Mouse (Mus musculus) brain, embryonic 14.5 days (tissue): ENCODE measurements around the gene Fignl2. TPM values are rescaled to one million over a fixed set of nuclear protein-coding genes. Genes with fewer than 3 reads are reported as not detected.

Experiments used
- DNase-seq: peaks from one replicate; pipeline ENCODE4 v3.0.0-alpha.2; 2011; ENCODE audit warnings: low read depth
- CTCF ChIP-seq: fragments of 200-500 bp; IDR thresholded peaks from 2 replicates; pipeline ENCODE4 v1.5.1; 2012; ENCODE audit warnings: inconsistent platforms, mild to moderate bottlenecking, moderate library complexity, borderline replicate concordance; ENCODE audit not compliant: insufficient read depth, insufficient read length; ENCODE audit errors: extremely low read depth
- POLR2A ChIP-seq: fragments of 200-500 bp; IDR thresholded peaks from 2 replicates; pipeline ENCODE4 v1.6.1; 2012; ENCODE audit warnings: mild to moderate bottlenecking, inconsistent platforms, borderline replicate concordance; ENCODE audit not compliant: poor library complexity, insufficient read depth, insufficient read length, severe bottlenecking; ENCODE audit errors: extremely low read depth
- polyA plus RNA-seq: library from polyadenylated mRNA; depleted of rRNA; stranded (reverse); fragments of >200 nt; gene quantifications from 2 replicates; pipeline ENCODE4 v1.2.3, GENCODE M21; 2012; rRNA removed

Gene Fignl2
- polyA plus RNA-seq, 1 experiment, result 2.1 TPM

GRCm38 (mm10) chr15:101039651-101040050 is 38.7 kb downstream of the Fignl2 start:
- DNase-seq, result peak; percentile 28
- TF ChIP-seq CTCF, result peak; percentile 51; the same call in 1 of the 2 replicates
- TF ChIP-seq POLR2A, result no peak

DNA sequence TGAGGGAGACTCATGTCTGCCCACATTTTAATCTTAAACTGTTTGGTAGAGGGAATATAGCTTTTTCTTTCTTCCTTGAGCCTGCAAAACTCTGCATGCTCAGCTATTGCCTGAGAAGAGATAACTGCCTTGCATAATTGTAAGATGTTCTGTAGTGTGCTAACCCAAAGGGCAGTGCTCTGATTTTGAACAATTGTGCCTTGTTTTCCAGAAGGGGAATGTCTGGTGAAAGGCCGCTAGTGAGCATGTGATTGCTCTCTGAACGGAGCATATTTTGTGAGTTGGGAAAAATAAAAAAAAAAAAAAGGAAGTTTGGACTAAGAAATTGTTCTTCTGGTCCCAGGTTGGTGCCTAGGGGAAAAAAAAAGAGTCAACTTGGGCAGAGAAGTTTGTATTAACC is 49.4 kb downstream of the Fignl2 start:
- TF ChIP-seq POLR2A (no peak), CTCF (no peak)
- DNase-seq, result no peak

DNA sequence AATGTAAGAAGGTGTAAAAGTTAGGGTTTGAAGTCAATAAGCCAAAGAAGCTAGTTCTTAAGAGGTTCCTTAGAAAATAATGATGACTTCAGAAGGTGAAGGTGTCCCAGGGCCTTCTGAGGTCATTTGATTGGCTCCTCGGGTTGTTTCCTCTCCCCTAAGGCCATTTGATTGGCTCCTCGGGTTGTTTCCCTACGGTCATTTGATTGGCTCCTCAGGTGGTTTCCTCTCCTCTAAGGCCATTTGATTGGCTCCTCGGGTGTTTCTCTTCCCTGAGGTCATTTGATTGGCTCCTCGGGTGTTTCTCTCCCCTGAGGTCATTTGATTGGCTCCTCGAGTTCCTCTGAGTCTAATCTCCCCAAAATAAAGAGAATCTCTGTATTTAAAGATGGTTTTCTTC is 67.0 kb downstream of the Fignl2 start:
- no peak for DNase-seq
- no peak for TF ChIP-seq POLR2A

GRCm38 (mm10) chr15:101008386-101009010 is 69.9 kb downstream of the Fignl2 start:
- TF ChIP-seq CTCF (no peak), POLR2A (no peak)
- DNase-seq, result peak; percentile 61

- TF ChIP-seq POLR2A, result no peak
- TF ChIP-seq CTCF, result no peak
- DNase-seq, result no peak
These were observed 71.1 kb downstream of the Fignl2 start for GRCm38 (mm10) chr15:101007236-101007635.

- DNase-seq, result peak; percentile 71
- TF ChIP-seq CTCF, result no peak
- no peak for TF ChIP-seq POLR2A
These were observed 71.9 kb downstream of the Fignl2 start for GRCm38 (mm10) chr15:101006251-101007040.

DNA sequence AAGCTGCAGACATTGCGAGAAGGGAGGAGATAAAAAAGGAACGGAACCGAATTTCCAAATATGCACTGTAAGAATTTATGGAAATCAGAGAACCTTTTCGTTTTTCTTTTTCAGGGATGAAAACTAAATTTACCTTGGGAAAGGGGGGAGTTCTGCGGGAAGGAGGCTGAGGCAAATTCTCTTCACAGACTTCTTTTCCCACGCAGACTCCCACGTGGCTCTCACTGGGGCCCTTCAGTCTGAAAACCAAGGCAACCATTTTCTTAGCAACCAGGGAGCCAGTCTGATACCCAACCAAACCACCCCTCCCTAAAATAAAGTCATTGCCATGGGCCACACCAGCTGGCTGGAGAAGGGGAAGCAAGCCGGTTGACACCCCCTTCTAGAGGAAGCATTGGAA is 72.7 kb downstream of the Fignl2 start:
- DNase-seq, result no peak
- TF ChIP-seq POLR2A (no peak), CTCF (no peak)

DNA sequence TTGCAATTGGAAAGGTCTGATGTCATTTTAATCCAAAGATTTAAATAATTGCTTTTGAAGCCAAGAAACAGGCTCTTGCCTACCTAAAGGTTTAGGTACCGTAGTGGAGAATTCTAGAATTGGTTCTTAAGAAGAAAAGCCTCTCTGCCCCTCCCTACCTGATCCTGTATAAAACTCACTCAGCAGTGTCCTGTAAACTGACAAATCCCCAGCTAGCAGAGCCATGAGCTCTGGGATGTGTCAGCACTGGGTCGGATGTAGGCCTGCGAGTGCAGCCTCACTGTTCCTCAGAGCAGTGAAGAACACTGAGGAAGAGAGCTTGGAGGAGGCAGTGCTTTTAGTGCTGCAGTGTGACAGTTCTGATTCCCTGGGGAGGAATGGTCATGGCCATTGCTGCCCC is 73.8 kb downstream of the Fignl2 start:
- TF ChIP-seq CTCF (no peak), POLR2A (no peak)
- DNase-seq, result no peak

GRCm38 (mm10) chr15:101002466-101002865 is 75.9 kb downstream of the Fignl2 start:
- no peak for TF ChIP-seq CTCF
- TF ChIP-seq POLR2A, result no peak
- DNase-seq, result no peak

DNA sequence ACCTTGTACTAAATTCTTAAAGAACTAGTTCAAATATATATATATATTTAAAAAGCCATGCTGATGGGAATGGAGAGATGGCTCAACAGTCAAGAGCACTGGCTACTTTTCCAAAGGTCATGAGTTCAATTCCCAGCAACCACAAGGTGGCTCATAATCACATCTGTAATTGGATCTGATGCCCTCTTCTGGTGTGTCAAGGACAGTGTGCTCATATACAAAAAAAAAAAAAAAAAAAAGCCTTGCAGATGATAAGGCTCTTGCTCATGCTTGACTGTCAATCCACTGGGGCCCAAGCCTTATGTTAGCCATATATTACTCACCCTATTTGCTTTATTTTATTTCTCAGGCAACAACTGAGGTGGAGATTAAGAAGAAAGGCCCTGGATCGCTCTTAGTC is 76.7 kb downstream of the Fignl2 start:
- TF ChIP-seq POLR2A, result no peak
- TF ChIP-seq CTCF, result no peak
- no peak for DNase-seq

Other genes with a start within 250 kb of the Fignl2 start
- gene Scn8a, start 208.7 kb downstream of the Fignl2 start, polyA plus RNA-seq, result 31.5 and 38.3 TPM in 2 replicates
- not detected in 2 replicates for gene Gm47841, start 31.2 kb downstream of the Fignl2 start, polyA plus RNA-seq
- not detected in 2 replicates for gene Ankrd33, start 37.2 kb upstream of the Fignl2 start, polyA plus RNA-seq
- gene Acvrl1, start 50.0 kb upstream of the Fignl2 start, polyA plus RNA-seq, result 8.5 and 11.6 TPM in 2 replicates
- 62.5 and 75.3 TPM in 2 replicates for gene Acvr1b, start 95.5 kb upstream of the Fignl2 start, polyA plus RNA-seq
- gene Grasp, start 145.6 kb upstream of the Fignl2 start, polyA plus RNA-seq, result 4.9 and 6.5 TPM in 2 replicates
- gene Nr4a1, start 175.7 kb upstream of the Fignl2 start, polyA plus RNA-seq, result 5.4 and 10.5 TPM in 2 replicates
- 58.9 and 75.1 TPM in 2 replicates for gene Atg101, start 205.7 kb upstream of the Fignl2 start, polyA plus RNA-seq
- gene 6030408B16Rik, start 214.6 kb upstream of the Fignl2 start, polyA plus RNA-seq, result 0.41 and 0.42 TPM in 2 replicates